Mouse (Mus musculus) erythroblast, embryonic 14.5 days (primary cell): ENCODE measurements around the gene Hist1h4k.
"Not testable (repeated sequence)": the region's sequence is repeated elsewhere in the genome, so short reads cannot be mapped to it uniquely, and the experiment has no call there.

Source experiments
- GATA1 ChIP-seq: IDR thresholded peaks from 2 replicates; pipeline ENCODE4 v1.6.1; 2012; ENCODE audit warnings: low read length, inconsistent platforms, mixed read lengths
- TAL1 ChIP-seq: IDR thresholded peaks from 3 replicates; pipeline ENCODE4 v1.6.1; 2012; ENCODE audit warnings: low read length, inconsistent platforms, mixed read lengths

- TF ChIP-seq GATA1, TAL1: not testable (repeated sequence)
Measured at GRCm38 (mm10) chr13:21715864-21716539, 34.3 kb downstream of the Hist1h4k start, which contains the start of the genes Hist1h2bl and Hist1h2ai.
